Mouse (Mus musculus) CD4-positive helper T cell, adult 2 months (primary cell): ENCODE data around the gene Dmrtb1.
A peak's percentile ranks its signal among the peaks of the same experiment; 100 is the strongest.

ENCODE experiments used
- DNase-seq: peaks from one replicate; pipeline ENCODE4 v3.0.0-alpha.2; 2012; ENCODE audit warnings: low read depth, missing footprints, low spot score

Dmrtb1 gene

DNA sequence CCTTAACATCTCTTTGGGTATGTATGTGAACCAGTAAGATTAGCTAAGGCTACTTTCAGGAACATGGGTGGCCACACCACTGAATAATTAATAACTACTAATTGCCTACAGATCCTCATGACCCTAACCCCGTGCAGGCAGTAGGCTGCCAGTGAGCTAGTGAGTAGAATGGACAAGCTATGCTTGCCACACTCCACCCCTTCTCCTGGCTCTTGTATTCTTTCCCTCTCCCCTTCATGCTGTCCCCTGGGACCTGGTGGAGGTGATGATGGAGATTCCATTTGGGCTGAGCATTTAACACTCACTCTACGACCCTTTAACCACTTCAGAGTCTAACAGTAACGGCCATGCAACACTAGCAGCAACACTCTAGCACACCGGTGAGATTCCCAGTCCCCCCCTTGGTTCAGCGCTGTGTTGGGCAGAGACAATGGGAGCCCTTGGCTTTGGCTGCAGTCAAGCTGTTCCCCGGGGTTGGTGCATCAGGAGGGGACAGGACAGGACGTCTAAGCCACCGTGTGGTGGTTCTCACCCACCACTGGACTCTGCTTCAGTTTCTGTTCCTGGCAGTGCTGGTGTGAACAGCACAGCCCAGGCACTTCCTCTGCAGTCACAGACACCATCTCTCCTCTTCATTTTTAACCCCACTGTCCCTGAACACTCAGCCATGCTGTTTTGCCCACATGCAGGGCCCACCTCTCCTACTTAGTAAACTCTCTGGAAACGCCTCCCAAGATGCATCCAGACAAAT, 2.8 kb downstream of the Dmrtb1 start:
- DNase-seq = no peak

DNA sequence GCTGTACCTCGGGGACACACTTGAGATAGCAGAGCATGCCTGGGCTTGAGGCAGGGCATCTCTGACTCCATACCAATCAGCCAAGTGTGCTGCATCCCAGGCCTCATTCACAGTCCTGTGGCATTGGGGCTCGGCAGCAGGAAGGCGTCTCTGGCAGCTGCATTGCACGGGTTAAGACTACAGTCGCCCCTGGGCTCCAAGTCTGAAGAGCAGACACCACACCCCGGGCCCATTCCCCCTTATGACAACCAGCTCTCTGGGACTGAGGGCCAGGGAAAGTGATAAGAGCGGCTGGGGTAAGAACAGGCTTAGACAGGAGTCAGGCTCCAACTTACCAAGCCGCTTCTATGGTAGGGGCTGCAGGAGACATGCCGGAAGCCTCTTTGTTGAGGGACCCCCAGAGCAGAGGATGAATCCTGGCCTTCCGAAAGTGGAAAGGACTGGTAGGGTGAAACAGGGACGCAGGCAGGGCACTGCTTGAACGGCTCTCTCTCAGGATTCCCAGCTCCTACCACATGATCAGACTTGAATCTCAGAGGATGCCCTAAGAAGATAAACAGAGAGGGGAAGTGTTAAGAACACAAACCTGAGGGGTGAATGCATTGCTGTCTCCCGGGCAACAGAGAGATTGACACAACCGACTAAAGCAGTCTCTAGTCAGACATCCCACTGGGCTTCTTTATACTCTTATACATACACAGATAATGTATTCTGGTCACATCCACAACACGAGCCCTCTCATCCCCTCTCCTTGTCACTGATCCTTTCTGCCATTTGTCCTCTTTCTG, 3.5 kb downstream of the Dmrtb1 start:
- no peak for DNase-seq

- DNase-seq = no peak
Measured at GRCm38 (mm10) chr4:107675645-107676044, 8.4 kb downstream of the Dmrtb1 start.

GRCm38 (mm10) chr4:107674322-107674644, 9.7 kb downstream of the Dmrtb1 start:
- DNase-seq = no peak

DNA sequence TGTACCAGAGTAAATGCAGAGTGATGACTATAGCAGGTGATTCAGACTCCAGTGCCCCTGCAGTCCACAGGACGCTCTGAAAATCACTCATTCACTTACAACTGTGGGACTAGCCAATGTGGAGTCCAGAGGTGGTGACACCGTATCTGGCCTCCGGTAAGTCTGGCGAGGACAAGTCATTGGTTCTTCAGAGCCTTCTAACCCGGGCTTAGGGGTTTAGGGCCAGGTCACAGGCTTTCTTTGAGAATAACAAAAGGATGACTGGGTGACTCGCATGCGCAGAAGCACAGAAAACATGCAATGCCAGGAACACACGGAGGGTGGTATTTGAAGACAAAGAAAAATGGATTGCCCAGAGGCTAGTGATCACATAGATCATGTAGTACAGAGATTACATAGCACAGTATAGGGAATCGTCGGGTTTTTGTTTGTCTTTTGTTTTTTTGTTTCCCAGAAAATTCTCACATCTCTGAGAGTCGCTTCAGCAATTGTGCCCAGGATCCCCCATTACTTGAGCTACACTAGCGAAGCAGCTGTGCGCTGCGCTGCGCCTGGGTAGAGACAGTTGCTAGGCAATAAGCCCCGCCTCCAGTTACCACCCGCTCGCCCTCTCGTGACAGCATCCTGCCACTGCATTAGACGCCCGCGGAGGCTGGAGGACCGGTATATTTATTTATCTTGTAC, 10.2 kb downstream of the Dmrtb1 start:
- DNase-seq = peak; percentile 61

DNA sequence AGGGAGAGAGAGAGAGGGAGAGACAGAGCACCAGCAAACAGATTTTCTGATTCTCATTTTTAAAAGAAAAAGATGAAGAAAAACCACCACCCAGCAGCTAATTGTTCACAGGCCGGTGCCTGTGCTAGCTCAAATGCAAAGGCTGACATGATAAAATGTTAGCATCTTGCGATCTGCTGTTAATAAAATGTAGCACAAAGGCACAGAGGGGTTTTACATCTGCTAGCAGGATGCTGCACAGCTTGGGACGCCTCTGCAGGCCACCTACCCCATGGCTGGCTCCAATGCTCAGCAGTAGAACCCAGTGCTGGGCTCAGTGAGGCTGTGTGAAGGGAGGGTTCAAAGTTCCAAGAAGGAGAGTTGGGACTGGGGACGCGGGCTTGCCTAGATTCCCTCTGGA, 13.3 kb downstream of the Dmrtb1 start:
- DNase-seq = no peak

DNA sequence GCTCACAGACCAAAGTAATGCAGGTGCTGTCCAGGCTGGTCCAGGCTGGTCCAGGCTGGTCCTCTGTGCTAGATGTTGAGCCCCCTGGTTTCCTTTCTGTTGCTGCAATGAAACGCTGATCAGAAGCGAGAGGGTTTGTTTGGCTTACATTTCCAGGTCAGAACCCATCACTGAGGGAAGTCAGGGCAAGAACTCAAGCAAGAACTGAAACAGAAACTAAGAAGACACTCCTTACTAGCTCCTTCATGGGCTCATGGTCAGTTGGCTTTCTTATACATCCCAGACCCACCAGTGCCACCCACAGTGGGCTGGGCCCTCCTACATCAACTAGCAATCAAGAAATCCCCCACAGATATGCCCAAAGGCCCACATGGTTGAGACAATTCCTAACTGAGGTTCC, 15.5 kb downstream of the Dmrtb1 start:
- DNase-seq = no peak

DNA sequence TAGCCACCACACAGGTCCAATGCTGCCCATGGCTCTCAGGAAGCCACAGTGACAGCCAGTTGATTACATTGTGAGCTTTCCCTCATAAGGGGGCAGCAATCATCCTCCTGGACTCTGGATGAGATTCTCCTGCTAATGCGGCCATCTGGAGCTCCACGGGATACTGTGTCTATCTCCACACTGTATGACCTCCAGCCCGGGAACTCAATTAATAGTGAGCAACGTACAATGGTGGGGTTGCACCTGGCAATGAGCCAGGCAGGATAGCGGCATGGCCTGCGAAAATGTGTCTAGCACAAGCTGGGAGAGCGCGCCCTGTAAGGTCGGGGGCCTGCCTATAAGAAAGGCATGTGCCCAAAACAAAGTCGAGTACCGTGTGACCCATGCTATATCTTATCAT, 23.4 kb downstream of the Dmrtb1 start:
- no peak for DNase-seq

- DNase-seq = no peak
Measured at GRCm38 (mm10) chr4:107653280-107653643, 30.8 kb downstream of the Dmrtb1 start.

GRCm38 (mm10) chr4:107652598-107653279, 31.3 kb downstream of the Dmrtb1 start:
- DNase-seq = peak; percentile 9

- no peak for DNase-seq
Measured at GRCm38 (mm10) chr4:107651021-107651496, 33.0 kb downstream of the Dmrtb1 start.

DNA sequence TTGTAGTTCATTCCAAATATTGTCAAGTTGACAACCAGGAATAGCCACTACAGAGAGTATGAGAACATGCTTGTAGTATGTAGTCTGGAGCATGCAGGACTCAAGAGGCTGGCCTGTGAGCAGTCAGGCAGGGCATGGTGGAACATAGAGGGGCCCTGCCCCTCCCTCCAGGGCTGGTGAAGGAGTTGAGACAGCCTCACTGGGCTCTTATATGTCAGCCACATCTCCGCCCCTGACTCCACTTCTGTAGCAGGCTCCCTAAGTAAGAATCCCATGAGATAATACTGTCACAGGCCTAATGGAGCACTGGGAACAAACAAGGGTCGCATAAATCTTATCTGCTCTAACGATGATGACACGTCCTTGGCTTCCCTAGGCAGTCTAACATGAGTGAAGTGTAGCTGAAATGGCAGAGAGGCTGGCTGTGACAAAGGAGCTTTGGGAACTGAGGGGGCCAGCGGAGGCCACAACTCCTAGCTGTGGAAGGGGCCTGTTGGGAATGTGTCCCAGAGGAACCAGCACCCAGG, 35.0 kb downstream of the Dmrtb1 start:
- no peak for DNase-seq

- no peak for DNase-seq
Measured at GRCm38 (mm10) chr4:107641624-107642023, 42.4 kb downstream of the Dmrtb1 start.

DNA sequence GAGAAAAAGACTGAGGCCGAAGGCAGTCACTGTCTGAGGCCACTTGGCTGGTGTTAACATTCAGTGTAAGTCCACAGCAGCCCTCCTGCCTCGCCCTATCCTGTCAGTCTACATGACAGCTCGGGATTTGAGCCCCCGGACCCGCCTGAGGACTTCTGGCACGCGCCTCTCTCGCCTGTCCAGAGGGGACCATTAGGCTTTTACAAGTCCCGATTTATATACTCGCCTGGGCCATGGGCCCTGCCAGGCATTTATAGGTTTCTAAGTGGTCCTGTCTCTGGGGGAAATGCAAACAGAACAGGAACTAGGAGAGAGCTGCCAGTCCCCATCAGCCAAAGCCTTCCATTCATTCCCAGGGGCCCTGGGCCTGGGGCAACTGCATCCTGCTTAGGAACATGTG, 45.7 kb downstream of the Dmrtb1 start:
- DNase-seq = no peak

- peak; percentile 22 for DNase-seq
Measured at GRCm38 (mm10) chr4:107637670-107638069, 46.4 kb downstream of the Dmrtb1 start.

DNA sequence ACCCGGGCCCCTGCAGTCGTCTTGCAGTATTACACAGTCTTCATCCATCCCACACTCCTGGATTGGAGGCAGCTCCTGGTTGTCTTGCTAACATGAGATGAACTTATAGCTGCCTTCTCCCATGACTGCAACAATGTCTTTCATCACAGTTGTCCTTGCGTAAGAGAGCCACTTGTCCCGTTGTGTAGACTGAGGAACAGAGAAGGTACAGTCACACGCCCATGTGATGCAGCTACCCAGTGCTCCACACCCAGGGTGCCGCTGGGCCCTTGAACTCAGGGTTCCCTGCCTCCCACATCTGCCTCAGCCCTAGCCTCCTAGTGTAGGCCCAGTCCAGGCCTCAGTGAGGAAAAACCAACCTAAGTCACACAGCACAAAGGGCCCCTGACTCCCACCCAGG, 47.9 kb downstream of the Dmrtb1 start:
- DNase-seq = no peak

DNA sequence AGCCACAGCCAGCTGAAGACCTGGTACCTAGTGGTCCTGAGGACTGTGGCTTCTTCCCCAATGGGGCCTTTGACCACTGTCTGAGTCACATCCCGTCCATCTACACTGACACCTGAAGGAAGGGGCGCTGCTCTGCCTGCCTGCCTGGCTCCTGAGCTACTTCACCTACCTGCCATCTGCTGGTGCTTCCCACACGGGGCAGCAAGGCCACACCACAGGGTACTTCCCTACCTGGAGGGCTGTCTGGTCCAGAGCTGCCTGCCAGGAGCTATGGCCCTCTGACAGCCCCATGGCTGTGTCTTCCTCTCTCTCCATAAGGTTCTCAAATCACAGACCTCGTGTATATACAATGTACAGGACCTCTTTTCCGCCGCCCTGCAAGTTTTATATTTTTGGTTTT, 49.4 kb downstream of the Dmrtb1 start:
- DNase-seq = no peak

GRCm38 (mm10) chr4:107628921-107629411, 55.1 kb downstream of the Dmrtb1 start:
- no peak for DNase-seq

- DNase-seq = no peak
Measured at GRCm38 (mm10) chr4:107628226-107628625, 55.8 kb downstream of the Dmrtb1 start.
